Mouse (Mus musculus): Measurements from ENCODE around the gene Mif4gd. TPM values are rescaled to one million over a fixed set of nuclear protein-coding genes. Genes with fewer than 3 reads are reported as not detected.

The Mif4gd gene
- total and polyA plus RNA-seq, 2 experiments = 35.5 to 108 TPM

- no peaks in the 10 kb centered on the region for H3K27me3 ChIP-seq (ENCODE audit: control insufficient read depth, insufficient read depth, low read length)
- no peaks in the 10 kb centered on the region for H3K4me1 ChIP-seq (ENCODE audit: control insufficient read depth, insufficient read depth, low read length)
- WGBS = 84% methylated on average over 10 of the region's 10 CpGs
- TF ChIP-seq CTCF (IDR thresholded peaks at IDR 0.05; ENCODE audit: low read depth, low read length) (no peak), POLR2A (IDR thresholded peaks at IDR 0.05; ENCODE audit: extremely low read depth, insufficient read depth, low read length) (no peak)
- H3K4me3 ChIP-seq (ENCODE audit: insufficient read depth, low read depth, low read length) = no peak overlapping the region
- peaks cover 21% of the 10 kb centered on the region for H3K36me3 ChIP-seq (ENCODE audit: control insufficient read depth, insufficient read depth, low read length)
- H3K27ac ChIP-seq (replicated peaks; ENCODE audit: insufficient read depth, low read depth, low read length) = no peak overlapping the region
- H3K79me2 ChIP-seq (ENCODE audit: control insufficient read depth, insufficient read depth, low read length) = no peaks in the 10 kb centered on the region
- H3K9ac ChIP-seq (ENCODE audit: low read depth, low read length) = no peak overlapping the region
- DNase-seq (ENCODE audit: extremely low read depth, low read depth, low spot score) = no peak
Measured at GRCm38 (mm10) chr11:115582913-115583606, 29.7 kb downstream of the Mif4gd start.

DNA sequence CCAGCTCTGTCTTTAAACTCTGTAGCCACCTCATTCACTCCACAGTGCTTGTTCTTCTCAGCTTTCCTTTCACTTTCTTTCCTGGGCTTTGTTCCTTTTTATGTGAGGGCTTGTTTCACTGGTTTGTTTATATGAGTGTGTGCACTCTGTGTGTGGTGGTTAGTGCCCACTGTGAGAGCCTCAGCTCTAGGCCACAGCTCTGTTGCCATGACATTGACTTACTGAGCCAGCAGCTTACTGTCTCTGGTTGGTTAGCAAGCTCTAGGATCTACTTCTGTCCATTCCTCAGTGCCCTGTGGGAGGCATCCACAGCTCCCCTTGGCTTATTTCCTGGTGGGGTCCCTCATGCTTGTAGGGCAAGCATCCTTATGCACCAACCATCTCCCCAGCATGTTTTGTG, 33.7 kb downstream of the Mif4gd start:
- Histone ChIP-seq H3K4me1 (ENCODE audit: control insufficient read depth, insufficient read depth, low read length) (no peaks in the 10 kb centered on the region; the same call in 1 of the 2 replicates), H3K36me3 (ENCODE audit: control insufficient read depth, insufficient read depth, low read length) (peaks cover 16% of the 10 kb centered on the region), H3K4me3 (ENCODE audit: insufficient read depth, low read depth, low read length) (no peak overlapping the region), H3K9ac (ENCODE audit: low read depth, low read length) (no peak overlapping the region), H3K79me2 (ENCODE audit: control insufficient read depth, insufficient read depth, low read length) (no peaks in the 10 kb centered on the region), H3K27me3 (ENCODE audit: control insufficient read depth, insufficient read depth, low read length) (no peaks in the 10 kb centered on the region), H3K27ac (replicated peaks; ENCODE audit: insufficient read depth, low read depth, low read length) (no peak overlapping the region)
- DNase-seq (ENCODE audit: extremely low read depth, low read depth, low spot score) = no peak
- TF ChIP-seq POLR2A (IDR thresholded peaks at IDR 0.05; ENCODE audit: extremely low read depth, insufficient read depth, low read length) (no peak), CTCF (IDR thresholded peaks at IDR 0.05; ENCODE audit: low read depth, low read length) (no peak)

DNA sequence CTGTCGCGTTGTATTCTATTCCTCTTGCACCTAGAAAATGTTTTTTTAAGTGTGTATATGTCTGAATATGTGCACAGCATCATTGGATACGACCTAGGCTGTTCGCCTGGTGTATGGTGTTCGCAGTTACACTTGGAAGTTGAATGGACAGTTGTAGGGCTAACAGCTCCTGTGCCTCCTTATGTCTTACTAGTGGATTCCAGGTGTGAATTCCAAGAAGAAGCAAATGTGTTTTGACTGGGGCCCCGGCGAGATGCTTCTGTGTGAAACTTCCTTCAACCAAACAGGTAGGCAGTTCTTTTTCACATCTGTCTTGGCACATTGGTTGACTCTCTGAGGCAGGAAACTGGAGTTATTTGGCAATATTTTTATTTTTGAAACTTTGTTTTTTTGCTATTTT, 47.8 kb downstream of the Mif4gd start:
- DNase-seq (ENCODE audit: extremely low read depth, low read depth, low spot score) = no peak
- Histone ChIP-seq H3K79me2 (ENCODE audit: control insufficient read depth, insufficient read depth, low read length) (peaks cover 3% of the 10 kb centered on the region; the same call in 1 of the 2 replicates), H3K4me3 (ENCODE audit: insufficient read depth, low read depth, low read length) (no peak overlapping the region), H3K9ac (ENCODE audit: low read depth, low read length) (no peak overlapping the region), H3K27me3 (ENCODE audit: control insufficient read depth, insufficient read depth, low read length) (no peaks in the 10 kb centered on the region), H3K27ac (replicated peaks; ENCODE audit: insufficient read depth, low read depth, low read length) (no peak overlapping the region), H3K36me3 (ENCODE audit: control insufficient read depth, insufficient read depth, low read length) (peaks cover 19% of the 10 kb centered on the region; the same call in 1 of the 2 replicates), H3K4me1 (ENCODE audit: control insufficient read depth, insufficient read depth, low read length) (no peaks in the 10 kb centered on the region; the same call in 1 of the 2 replicates)
- TF ChIP-seq POLR2A (IDR thresholded peaks at IDR 0.05; ENCODE audit: extremely low read depth, insufficient read depth, low read length) (no peak), CTCF (IDR thresholded peaks at IDR 0.05; ENCODE audit: low read depth, low read length) (no peak)
- 20% methylated on average over 7 of the region's 7 CpGs for WGBS

GRCm38 (mm10) chr11:115564064-115564809, 48.5 kb downstream of the Mif4gd start, which contains the start of gene Nup85:
Nup85 (plus strand) TSS chr11:115564434.
- WGBS = under 1% methylated on average over 42 of the region's 42 CpGs
- Histone ChIP-seq H3K36me3 (ENCODE audit: control insufficient read depth, insufficient read depth, low read length) (peaks cover 15% of the 10 kb centered on the region; the same call in 1 of the 2 replicates), H3K27me3 (ENCODE audit: control insufficient read depth, insufficient read depth, low read length) (no peaks in the 10 kb centered on the region), H3K27ac (replicated peaks; ENCODE audit: insufficient read depth, low read depth, low read length) (peak within 1 kb of the TSS; percentile 63), H3K4me3 (ENCODE audit: insufficient read depth, low read depth, low read length) (peak within 1 kb of the TSS; percentile 77), H3K9ac (ENCODE audit: low read depth, low read length) (peak within 1 kb of the TSS; percentile 82), H3K79me2 (ENCODE audit: control insufficient read depth, insufficient read depth, low read length) (peaks cover 3% of the 10 kb centered on the region; the same call in 1 of the 2 replicates), H3K4me1 (ENCODE audit: control insufficient read depth, insufficient read depth, low read length) (no peaks in the 10 kb centered on the region; the same call in 1 of the 2 replicates)
- TF ChIP-seq POLR2A (IDR thresholded peaks at IDR 0.05; ENCODE audit: extremely low read depth, insufficient read depth, low read length) = peak; percentile 8; the same call in 1 of the 2 replicates
- TF ChIP-seq CTCF (IDR thresholded peaks at IDR 0.05; ENCODE audit: low read depth, low read length) = no peak
- peak; percentile 82 for DNase-seq (ENCODE audit: extremely low read depth, low read depth, low spot score)

- DNase-seq (ENCODE audit: extremely low read depth, low read depth, low spot score) = peak; percentile 38
- H3K4me3 ChIP-seq (ENCODE audit: insufficient read depth, low read depth, low read length) = peak overlapping the region; percentile 34; the same call in 1 of the 2 replicates
- TF ChIP-seq POLR2A (IDR thresholded peaks at IDR 0.05; ENCODE audit: extremely low read depth, insufficient read depth, low read length) (no peak), CTCF (IDR thresholded peaks at IDR 0.05; ENCODE audit: low read depth, low read length) (peak; percentile 4; the same call in 1 of the 2 replicates)
- H3K9ac ChIP-seq (ENCODE audit: low read depth, low read length) = no peak overlapping the region
- no peaks in the 10 kb centered on the region for H3K27me3 ChIP-seq (ENCODE audit: control insufficient read depth, insufficient read depth, low read length)
- H3K4me1 ChIP-seq (ENCODE audit: control insufficient read depth, insufficient read depth, low read length) = no peaks in the 10 kb centered on the region; the same call in 1 of the 2 replicates
- no peak overlapping the region for H3K27ac ChIP-seq (replicated peaks; ENCODE audit: insufficient read depth, low read depth, low read length)
- H3K36me3 ChIP-seq (ENCODE audit: control insufficient read depth, insufficient read depth, low read length) = peaks cover 7% of the 10 kb centered on the region; the same call in 1 of the 2 replicates
- H3K79me2 ChIP-seq (ENCODE audit: control insufficient read depth, insufficient read depth, low read length) = peaks cover 3% of the 10 kb centered on the region; the same call in 1 of the 2 replicates
- 38% methylated on average over 4 of the region's 4 CpGs for WGBS
Measured at GRCm38 (mm10) chr11:115563406-115563805, 49.4 kb downstream of the Mif4gd start.

Other genes starting within 250 kb of the Mif4gd start
- 0.55 and 1.3 TPM in 2 replicates for gene Hid1, start 245.2 kb downstream of the Mif4gd start, total RNA-seq (2014; rRNA removed)
- 1.1 and 3.1 TPM in 2 replicates for gene Hid1, start 245.2 kb downstream of the Mif4gd start, polyA plus RNA-seq (2012; rRNA removed)
- gene Cdr2l, start 231.1 kb downstream of the Mif4gd start, total RNA-seq (2014; rRNA removed) = 1.3 and 1.4 TPM in 2 replicates
- gene Cdr2l, start 231.1 kb downstream of the Mif4gd start, polyA plus RNA-seq (2012; rRNA removed) = 2.4 and 2.7 TPM in 2 replicates
- gene Mrpl58, start 209.2 kb downstream of the Mif4gd start, total RNA-seq (2014; rRNA removed) = 54.7 and 67.2 TPM in 2 replicates
- gene Mrpl58, start 209.2 kb downstream of the Mif4gd start, polyA plus RNA-seq (2012; rRNA removed) = 67.5 and 70.0 TPM in 2 replicates
- 480 and 648 TPM in 2 replicates for gene Atp5h, start 193.0 kb downstream of the Mif4gd start, total RNA-seq (2014; rRNA removed)
- gene Atp5h, start 193.0 kb downstream of the Mif4gd start, polyA plus RNA-seq (2012; rRNA removed) = 103 and 134 TPM in 2 replicates
- gene Kctd2, start 192.8 kb downstream of the Mif4gd start, total RNA-seq (2014; rRNA removed) = 10.0 and 14.2 TPM in 2 replicates
- 18.2 and 21.1 TPM in 2 replicates for gene Kctd2, start 192.8 kb downstream of the Mif4gd start, polyA plus RNA-seq (2012; rRNA removed)
- 0.74 and 0.94 TPM in 2 replicates for gene Trim80, start 172.4 kb downstream of the Mif4gd start, total RNA-seq (2014; rRNA removed)
- 2.0 and 4.0 TPM in 2 replicates for gene Trim80, start 172.4 kb downstream of the Mif4gd start, polyA plus RNA-seq (2012; rRNA removed)
- 23.0 and 36.3 TPM in 2 replicates for gene Slc16a5, start 150.5 kb downstream of the Mif4gd start, total RNA-seq (2014; rRNA removed)
- 49.1 and 101 TPM in 2 replicates for gene Slc16a5, start 150.5 kb downstream of the Mif4gd start, polyA plus RNA-seq (2012; rRNA removed)
- 1.6 and 1.7 TPM in 2 replicates for gene Armc7, start 137.3 kb downstream of the Mif4gd start, total RNA-seq (2014; rRNA removed)
- gene Armc7, start 137.3 kb downstream of the Mif4gd start, polyA plus RNA-seq (2012; rRNA removed) = 3.2 and 4.0 TPM in 2 replicates
- 39.2 and 39.5 TPM in 2 replicates for gene Nt5c, start 121.1 kb downstream of the Mif4gd start, total RNA-seq (2014; rRNA removed)
- 29.6 and 32.6 TPM in 2 replicates for gene Nt5c, start 121.1 kb downstream of the Mif4gd start, polyA plus RNA-seq (2012; rRNA removed)
- 14.1 and 17.2 TPM in 2 replicates for gene Jpt1, start 98.6 kb downstream of the Mif4gd start, total RNA-seq (2014; rRNA removed)
- gene Jpt1, start 98.6 kb downstream of the Mif4gd start, polyA plus RNA-seq (2012; rRNA removed) = 25.1 and 28.4 TPM in 2 replicates
- 106 and 107 TPM in 2 replicates for gene Sumo2, start 76.7 kb downstream of the Mif4gd start, total RNA-seq (2014; rRNA removed)
- 24.0 and 27.2 TPM in 2 replicates for gene Sumo2, start 76.7 kb downstream of the Mif4gd start, polyA plus RNA-seq (2012; rRNA removed)
- 21.8 and 24.3 TPM in 2 replicates for gene Nup85, start 48.5 kb downstream of the Mif4gd start, total RNA-seq (2014; rRNA removed)
- gene Nup85, start 48.5 kb downstream of the Mif4gd start, polyA plus RNA-seq (2012; rRNA removed) = 21.9 and 22.4 TPM in 2 replicates
- gene Mrps7, start 9.0 kb downstream of the Mif4gd start, total RNA-seq (2014; rRNA removed) = 48.1 and 50.4 TPM in 2 replicates
- 32.9 and 39.2 TPM in 2 replicates for gene Mrps7, start 9.0 kb downstream of the Mif4gd start, polyA plus RNA-seq (2012; rRNA removed)
- gene Gga3, start 8.9 kb downstream of the Mif4gd start, total RNA-seq (2014; rRNA removed) = 1.7 and 3.2 TPM in 2 replicates
- 5.9 and 8.3 TPM in 2 replicates for gene Gga3, start 8.9 kb downstream of the Mif4gd start, polyA plus RNA-seq (2012; rRNA removed)
- gene Slc25a19, start 15.3 kb upstream of the Mif4gd start, total RNA-seq (2014; rRNA removed) = 8.9 and 14.5 TPM in 2 replicates
- 19.5 and 21.3 TPM in 2 replicates for gene Slc25a19, start 15.3 kb upstream of the Mif4gd start, polyA plus RNA-seq (2012; rRNA removed)
- gene Grb2, start 95.6 kb upstream of the Mif4gd start, total RNA-seq (2014; rRNA removed) = 14.7 and 17.3 TPM in 2 replicates
- gene Grb2, start 95.6 kb upstream of the Mif4gd start, polyA plus RNA-seq (2012; rRNA removed) = 27.7 and 28.4 TPM in 2 replicates
- gene Tmem94, start 152.5 kb upstream of the Mif4gd start, total RNA-seq (2014; rRNA removed) = 11.0 and 15.0 TPM in 2 replicates
- gene Tmem94, start 152.5 kb upstream of the Mif4gd start, polyA plus RNA-seq (2012; rRNA removed) = 41.1 and 41.9 TPM in 2 replicates
- gene Caskin2, start 200.7 kb upstream of the Mif4gd start, total RNA-seq (2014; rRNA removed) = 2.9 and 3.8 TPM in 2 replicates
- gene Caskin2, start 200.7 kb upstream of the Mif4gd start, polyA plus RNA-seq (2012; rRNA removed) = 8.9 and 9.7 TPM in 2 replicates
- 4.0 and 5.8 TPM in 2 replicates for gene Tsen54, start 201.8 kb upstream of the Mif4gd start, total RNA-seq (2014; rRNA removed)
- 11.2 and 15.6 TPM in 2 replicates for gene Tsen54, start 201.8 kb upstream of the Mif4gd start, polyA plus RNA-seq (2012; rRNA removed)
- gene Llgl2, start 211.1 kb upstream of the Mif4gd start, total RNA-seq (2014; rRNA removed) = 15.8 and 17.2 TPM in 2 replicates
- 46.8 and 52.7 TPM in 2 replicates for gene Llgl2, start 211.1 kb upstream of the Mif4gd start, polyA plus RNA-seq (2012; rRNA removed)
- 0.07 and 0.28 TPM in 2 replicates for gene Myo15b, start 245.4 kb upstream of the Mif4gd start, total RNA-seq (2014; rRNA removed)
- gene Myo15b, start 245.4 kb upstream of the Mif4gd start, polyA plus RNA-seq (2012; rRNA removed) = 0.51 and 0.56 TPM in 2 replicates